Mouse (Mus musculus) ES-E14 (cell line): Measurements from ENCODE around the gene Smarca4. TPM values are rescaled to one million over a fixed set of nuclear protein-coding genes. Genes with fewer than 3 reads are reported as not detected.

Experiments
- DNase-seq: peaks from one replicate; pipeline ENCODE4 v3.0.0-alpha.2; 2013; ENCODE audit warnings: low read depth, low spot score
- H3K27ac ChIP-seq: 2 replicates; pipeline ENCODE4 v1.5.1; 2012; ENCODE audit warnings: low read depth, mild to moderate bottlenecking, low read length, moderate library complexity, mixed read lengths; ENCODE audit not compliant: poor library complexity, insufficient read depth, severe bottlenecking
- H3K36me3 ChIP-seq: 2 replicates; pipeline ENCODE4 v1.6.1; 2012; ENCODE audit warnings: mild to moderate bottlenecking, low read length, moderate library complexity, mixed read lengths; ENCODE audit not compliant: control insufficient read depth, poor library complexity, insufficient read depth, severe bottlenecking
- H3K4me1 ChIP-seq, 2 experiments: fragments of 150-350 bp in 1 of 2; sonication (generic) in 1 of 2; 2 replicates each; pipeline ENCODE4 v1.6.1; 2012; ENCODE audit warnings: low read length in 2 of 2, mild to moderate bottlenecking in 1 of 2, mixed read lengths in 1 of 2; ENCODE audit not compliant: control insufficient read depth in 2 of 2, insufficient read depth in 2 of 2, poor library complexity in 1 of 2
- H3K4me3 ChIP-seq, 2 experiments: fragments of 150-350 bp in 1 of 2; sonication (generic) in 1 of 2; 2 replicates each; pipeline ENCODE4 v1.5.1; 2012; ENCODE audit warnings: low read length in 2 of 2, low read depth in 1 of 2, mild to moderate bottlenecking in 1 of 2, mixed read lengths in 1 of 2; ENCODE audit not compliant: insufficient read depth in 1 of 2, poor library complexity in 1 of 2, severe bottlenecking in 1 of 2
- H3K9ac ChIP-seq: 2 replicates; pipeline ENCODE4 v1.6.1; 2012; ENCODE audit warnings: low read depth, mild to moderate bottlenecking, low read length, mixed read lengths; ENCODE audit not compliant: poor library complexity, insufficient read depth, severe bottlenecking
- H3K9me3 ChIP-seq: fragments of 150-350 bp; sonication (generic); 2 replicates; pipeline ENCODE4 v1.6.1; 2012; ENCODE audit warnings: low read depth, mild to moderate bottlenecking, low read length; ENCODE audit not compliant: control insufficient read depth, insufficient read depth
- CHD2 ChIP-seq: IDR thresholded peaks from 2 replicates; pipeline ENCODE4 v1.6.1; 2014; ENCODE audit warnings: mild to moderate bottlenecking, low read depth, low read length, inconsistent platforms
- HCFC1 ChIP-seq: IDR thresholded peaks from 2 replicates; pipeline ENCODE4 v1.6.1; 2012; ENCODE audit warnings: low read length, inconsistent platforms, borderline replicate concordance; ENCODE audit not compliant: insufficient read depth
- MAFK ChIP-seq: IDR thresholded peaks from 2 replicates; pipeline ENCODE4 v1.6.1; 2014; ENCODE audit warnings: mild to moderate bottlenecking, low read depth, low read length, inconsistent platforms; ENCODE audit not compliant: insufficient read depth
- ZC3H11A ChIP-seq: IDR thresholded peaks from 2 replicates; pipeline ENCODE4 v1.6.1; 2012; ENCODE audit warnings: low read depth, mild to moderate bottlenecking, inconsistent platforms, low read length, borderline replicate concordance
- ZNF384 ChIP-seq: IDR thresholded peaks from 2 replicates; pipeline ENCODE4 v1.6.1; 2012; ENCODE audit warnings: low read depth, low read length, inconsistent platforms
- in situ Hi-C, 2 experiments: fragments of 600-800 bp; cut with MboI; formaldehyde crosslinking; loops; one replicate each; pipeline ENCODE4 v1.15.1; 2025; ENCODE audit warnings: low sequenced_read_pairs in 2 of 2, inconsistent platforms in 1 of 2; ENCODE audit not compliant: unreplicated experiment in 2 of 2
- total RNA-seq: library from RNA; depleted of rRNA; stranded (reverse); fragments of 300-350 nt; gene quantifications from 2 replicates; pipeline ENCODE4 v1.2.3, GENCODE M21; 2012

The Smarca4 gene
- total RNA-seq, 1 experiment: 122 TPM

- peaks cover 0 to 17% of the 10 kb centered on the region in 2 experiments; a peak in 2 of 4 replicates for H3K4me1 ChIP-seq
- H3K9me3 ChIP-seq: no peaks in the 10 kb centered on the region
- no peak for DNase-seq
- H3K27ac ChIP-seq: no peak overlapping the region
- peaks cover 53% of the 10 kb centered on the region for H3K36me3 ChIP-seq
- in situ Hi-C loops: no loop called here
- TF ChIP-seq CHD2: no peak
- no peak for TF ChIP-seq ZC3H11A
- no peak for TF ChIP-seq HCFC1
- no peak overlapping the region for H3K9ac ChIP-seq
- no peak overlapping the region for H3K4me3 ChIP-seq
These were observed 132.5 kb downstream of the Smarca4 start for GRCm38 (mm10) chr9:21748491-21748890.

DNA sequence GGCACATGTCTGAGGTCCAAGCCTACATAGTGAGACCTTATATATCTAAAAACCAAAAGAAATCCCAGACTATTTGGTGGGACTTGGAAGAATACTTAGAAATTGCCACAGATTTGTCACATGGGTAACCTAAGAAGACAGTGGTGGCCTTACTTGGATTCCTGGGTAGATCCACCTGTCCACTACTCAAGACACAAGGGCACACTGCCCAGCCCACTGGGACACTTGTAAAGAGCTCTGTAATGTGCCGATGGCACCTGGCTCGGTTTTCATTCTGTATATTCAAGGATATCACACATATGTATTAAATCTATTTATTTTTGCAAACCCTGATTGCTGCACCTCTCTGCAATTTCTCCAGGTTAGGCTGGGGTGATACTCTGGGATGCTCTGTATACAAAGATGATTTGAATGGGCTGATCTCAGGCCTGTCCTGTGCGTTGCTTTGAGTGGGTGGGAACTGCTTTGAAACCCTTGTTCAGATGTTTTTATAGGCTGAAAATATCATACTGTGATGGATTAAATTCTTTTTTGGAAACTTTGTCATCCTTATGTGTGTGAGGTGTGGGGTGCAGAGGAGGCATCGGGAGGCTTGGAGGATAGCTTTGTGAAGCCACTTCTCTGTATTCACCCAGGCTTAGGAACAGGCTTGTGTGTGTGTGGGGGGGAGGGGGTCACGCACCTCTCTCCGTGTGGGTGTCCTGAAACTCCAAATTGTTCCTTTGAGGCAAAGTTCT lies 133.6 kb downstream of the Smarca4 start:
- Histone ChIP-seq H3K4me1 (peaks cover 0 to 17% of the 10 kb centered on the region in 2 experiments; a peak in 3 of 4 replicates), H3K9me3 (no peaks in the 10 kb centered on the region), H3K9ac (no peak overlapping the region), H3K36me3 (peaks cover 44% of the 10 kb centered on the region), H3K27ac (no peak overlapping the region), H3K4me3 (no peak overlapping the region)
- TF ChIP-seq ZC3H11A (no peak), MAFK (no peak), CHD2 (no peak), HCFC1 (no peak), ZNF384 (no peak)
- DNase-seq: no peak
- in situ Hi-C loops: no loop called here

GRCm38 (mm10) chr9:21750370-21750769 lies 134.4 kb downstream of the Smarca4 start:
- no peak overlapping the region for H3K27ac ChIP-seq
- in situ Hi-C loops: no loop called here
- no peak for TF ChIP-seq ZC3H11A
- no peak overlapping the region for H3K4me3 ChIP-seq
- no peaks in the 10 kb centered on the region for H3K9me3 ChIP-seq
- peaks cover 0 to 17% of the 10 kb centered on the region in 2 experiments; a peak in 3 of 4 replicates for H3K4me1 ChIP-seq
- peaks cover 39% of the 10 kb centered on the region for H3K36me3 ChIP-seq
- DNase-seq: no peak
- H3K9ac ChIP-seq: no peak overlapping the region

DNA sequence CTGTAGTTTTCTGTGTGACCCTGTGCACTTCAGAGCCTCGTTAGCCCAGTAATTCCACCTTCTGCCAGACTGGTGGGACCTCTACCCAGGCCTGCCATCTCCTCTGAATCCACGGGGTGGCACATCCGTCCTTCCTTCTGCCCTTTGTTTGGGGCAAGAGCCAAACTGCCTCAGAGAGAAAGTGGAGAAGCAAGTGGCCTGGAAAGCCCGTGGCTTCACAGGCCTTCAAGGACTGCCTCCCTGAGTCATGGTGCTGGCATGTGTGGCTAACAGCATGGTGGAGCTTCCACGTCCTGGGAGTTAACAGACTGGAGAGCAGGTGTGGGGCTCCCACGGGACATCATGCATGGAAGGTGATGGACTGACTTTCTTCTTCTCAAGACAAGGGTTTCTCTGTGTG lies 135.4 kb downstream of the Smarca4 start:
- no peak overlapping the region for H3K4me3 ChIP-seq
- TF ChIP-seq HCFC1: no peak
- TF ChIP-seq MAFK: no peak
- no peak for TF ChIP-seq CHD2
- no peak for TF ChIP-seq ZNF384
- no peak for TF ChIP-seq ZC3H11A
- in situ Hi-C loops: no loop called here
- no peak for DNase-seq
- H3K36me3 ChIP-seq: peaks cover 34% of the 10 kb centered on the region
- H3K4me1 ChIP-seq: peaks cover 0 to 19% of the 10 kb centered on the region in 2 experiments; a peak in 3 of 4 replicates
- no peak overlapping the region for H3K27ac ChIP-seq
- H3K9me3 ChIP-seq: no peaks in the 10 kb centered on the region
- no peak overlapping the region for H3K9ac ChIP-seq

- H3K9me3 ChIP-seq: no peaks in the 10 kb centered on the region
- H3K9ac ChIP-seq: no peak overlapping the region
- no peak overlapping the region; the same call in 1 of the 2 replicates for H3K27ac ChIP-seq
- in situ Hi-C loops: no loop called here
- H3K4me3 ChIP-seq: no peak overlapping the region
- peaks cover 0 to 17% of the 10 kb centered on the region in 2 experiments; a peak in 3 of 4 replicates for H3K4me1 ChIP-seq
- TF ChIP-seq ZNF384 (no peak), ZC3H11A (no peak), HCFC1 (no peak), MAFK (no peak), CHD2 (no peak)
- DNase-seq: no peak
- H3K36me3 ChIP-seq: peaks cover 32% of the 10 kb centered on the region
These were observed 136.4 kb downstream of the Smarca4 start for GRCm38 (mm10) chr9:21752252-21752792.
